Mouse (Mus musculus): Measurements from ENCODE around the gene Slc25a39.

GRCm38 (mm10) chr11:102383365-102384136 lies 24.2 kb downstream of the Slc25a39 start:
- no peak for TF ChIP-seq CTCF (IDR thresholded peaks at IDR 0.05; ENCODE audit: extremely low read depth, insufficient read length, insufficient replicate concordance, low read depth, low read length)
- TF ChIP-seq POLR2A (IDR thresholded peaks at IDR 0.05; ENCODE audit: low read depth, low read length), result no peak
